Mouse (Mus musculus): ENCODE measurements at regions not wholly inside any gene's neighbourhood (a gene's known extent, or its start where the extent isn't known, plus 50 kb on each side); places are given as distances from the start of the nearest gene placed in this dataset.
"Not testable (repeated sequence)": the region's sequence is repeated elsewhere in the genome, so short reads cannot be mapped to it uniquely, and the experiment has no call there.

DNA sequence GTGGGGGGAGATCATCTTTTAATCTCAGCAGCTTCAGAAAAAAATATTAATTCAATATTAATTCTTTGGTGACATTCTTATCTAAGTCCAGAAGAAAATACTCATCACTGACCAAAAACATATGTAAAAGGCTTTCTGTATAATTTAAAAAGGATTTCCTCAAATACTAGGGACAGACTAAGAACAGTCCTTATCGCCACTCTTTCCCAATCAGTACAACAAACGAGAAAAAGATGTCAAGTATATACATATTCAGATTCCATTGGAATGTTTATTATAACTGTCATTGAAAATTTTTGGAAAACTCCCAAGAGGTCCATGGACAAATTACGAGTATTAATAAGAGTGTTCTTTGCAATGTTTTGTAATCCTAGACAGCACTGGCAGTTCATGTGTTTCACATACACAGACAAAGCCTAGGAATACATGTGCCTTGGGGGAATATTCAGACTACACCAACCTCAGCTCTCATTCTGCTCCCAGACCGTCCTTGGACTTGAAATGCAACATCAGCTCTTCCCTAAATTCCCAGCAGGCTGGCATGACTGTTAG lies 270.4 kb upstream of the Dcbld2 start:
- no peak for DNase-seq (ENCODE audit: low spot score in 2 of 2)

- no peak for DNase-seq (ENCODE audit: low spot score in 2 of 2)
Measured at GRCm38 (mm10) chr16:58146479-58146878, 261.8 kb upstream of the Dcbld2 start.

DNA sequence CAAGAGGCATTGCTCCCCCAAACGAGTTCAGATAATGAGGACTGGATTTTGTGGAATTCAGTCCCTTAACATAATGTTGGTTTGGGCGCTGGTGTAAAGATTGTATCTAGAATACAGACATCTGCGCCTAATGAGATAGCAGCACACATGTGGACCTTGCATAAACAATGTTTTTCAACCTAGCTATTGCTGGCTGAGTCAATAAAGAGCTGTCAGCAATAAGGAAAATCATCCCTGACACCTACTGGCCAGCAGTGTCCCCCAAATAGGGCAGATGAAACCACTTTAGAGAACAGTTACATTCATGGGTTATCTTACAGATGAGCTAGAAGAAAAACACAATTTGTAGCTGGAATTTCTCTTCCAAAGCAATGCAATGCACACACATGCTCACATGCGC lies 252.7 kb upstream of the Dcbld2 start:
- no peak for DNase-seq (ENCODE audit: low spot score in 2 of 2)

- no peak for DNase-seq (ENCODE audit: low spot score in 2 of 2)
Measured at GRCm38 (mm10) chr16:58178744-58179401, 229.4 kb upstream of the Dcbld2 start.

- DNase-seq (ENCODE audit: low spot score in 2 of 2) = not testable (repeated sequence)
Measured at GRCm38 (mm10) chr16:58179981-58180380, 228.3 kb upstream of the Dcbld2 start.

- no peak for DNase-seq (ENCODE audit: low spot score in 2 of 2)
Measured at GRCm38 (mm10) chr16:58194619-58195497, 213.4 kb upstream of the Dcbld2 start.

- no peak for DNase-seq (ENCODE audit: low spot score in 2 of 2)
Measured at GRCm38 (mm10) chr16:58211872-58212271, 196.4 kb upstream of the Dcbld2 start.

DNA sequence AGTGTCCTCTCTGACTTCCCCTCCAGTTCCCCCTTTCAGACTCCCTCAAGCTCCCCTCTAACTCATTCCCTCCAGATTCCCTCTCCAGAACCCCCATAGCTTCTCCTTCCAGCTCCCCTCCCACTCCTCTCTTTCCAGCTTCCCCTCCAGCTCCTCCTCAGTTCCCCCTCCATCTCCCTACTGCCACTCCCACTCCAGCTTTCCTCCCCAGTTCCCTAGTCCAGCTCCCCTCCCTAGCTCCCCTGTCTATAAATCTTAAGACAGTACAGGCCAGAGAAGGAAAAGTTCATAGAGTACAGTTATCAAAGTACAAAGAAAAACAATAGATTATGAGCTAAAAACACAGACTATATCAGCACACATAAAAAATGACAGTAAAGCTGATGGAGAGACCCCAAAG lies 173.6 kb upstream of the Dcbld2 start:
- DNase-seq (ENCODE audit: low spot score in 2 of 2) = no peak

DNA sequence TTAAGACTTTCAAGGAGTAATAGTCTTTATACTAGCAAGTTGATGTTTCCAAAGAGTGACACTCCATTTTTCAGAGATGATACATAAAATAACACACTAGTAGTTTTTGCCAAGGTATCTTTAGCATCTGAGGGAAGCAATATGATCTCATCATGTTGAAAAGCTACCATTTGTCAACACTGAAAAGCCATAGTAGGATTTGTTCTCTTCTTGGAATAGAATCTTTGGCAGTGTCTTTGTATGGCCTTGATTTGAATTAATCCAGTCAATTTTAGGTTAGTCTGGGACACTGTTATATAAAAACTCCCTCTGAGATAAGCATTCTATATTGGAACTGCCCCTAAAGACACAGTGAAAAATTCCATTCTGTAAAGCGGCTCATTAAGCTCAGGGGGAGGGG lies 171.4 kb upstream of the Dcbld2 start:
- no peak for DNase-seq (ENCODE audit: low spot score in 2 of 2)

DNA sequence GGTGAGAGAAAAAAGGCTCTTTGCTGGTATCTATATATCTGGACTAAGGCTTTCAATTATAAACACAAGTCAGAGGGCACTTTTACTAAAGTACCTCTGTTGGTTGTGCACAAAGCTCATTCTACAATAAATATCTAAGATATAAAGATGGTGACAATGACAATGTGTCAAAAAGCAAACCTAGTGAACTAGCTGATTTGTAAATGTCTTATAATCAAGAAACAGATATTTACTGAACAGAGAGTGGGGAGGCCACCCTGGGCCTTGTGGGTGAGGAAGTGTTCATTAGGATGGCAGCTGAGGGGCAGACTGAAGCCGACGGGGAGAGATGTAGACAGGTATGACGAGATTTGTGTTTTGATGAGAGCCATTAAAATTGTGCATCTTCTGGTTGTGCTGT lies 132.0 kb upstream of the Dcbld2 start:
- DNase-seq (ENCODE audit: low spot score in 2 of 2) = no peak

- DNase-seq (ENCODE audit: low spot score in 2 of 2) = no peak
Measured at GRCm38 (mm10) chr16:58281474-58281873, 126.8 kb upstream of the Dcbld2 start.

DNA sequence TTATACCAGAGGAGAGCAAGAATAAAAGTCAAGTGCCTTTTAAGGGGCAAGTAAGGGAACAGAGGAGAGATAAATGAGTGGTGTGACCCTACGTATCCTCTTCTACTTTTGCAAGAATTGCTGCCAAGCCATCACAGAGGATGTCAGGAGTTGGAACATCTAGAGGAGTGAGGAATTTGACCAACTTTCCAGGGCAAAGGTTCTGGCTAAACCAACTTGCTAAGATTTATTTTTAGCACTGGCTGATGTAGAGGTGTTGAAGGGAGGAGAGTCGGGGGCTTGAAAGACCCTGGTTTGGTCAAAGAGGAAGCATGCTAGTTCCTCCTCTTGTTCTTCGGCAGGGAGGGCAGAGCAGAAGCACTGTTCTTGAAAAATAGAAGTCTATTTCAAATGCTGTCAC lies 113.8 kb upstream of the Dcbld2 start:
- DNase-seq (ENCODE audit: low spot score in 2 of 2) = no peak

DNA sequence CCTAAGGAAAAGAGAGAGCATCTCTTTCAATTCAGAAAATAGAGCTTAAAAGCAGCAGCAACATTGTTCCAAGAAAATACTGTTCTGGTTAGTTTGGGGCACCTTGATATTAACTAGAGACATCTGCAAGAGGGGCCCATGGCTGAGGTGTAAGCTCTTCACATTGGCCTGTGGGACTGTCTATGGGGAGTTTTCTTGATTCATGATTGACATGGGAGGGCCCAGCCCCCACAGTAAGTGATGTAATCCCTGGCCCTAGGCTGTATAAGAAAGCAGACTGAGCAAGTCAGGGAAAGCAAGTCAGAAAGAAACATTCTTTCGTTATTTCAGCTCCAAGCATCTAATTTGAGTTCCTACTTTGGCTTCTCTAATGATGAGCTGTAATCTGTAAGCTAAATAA lies 113.1 kb upstream of the Dcbld2 start:
- no peak for DNase-seq (ENCODE audit: low spot score in 2 of 2)

GRCm38 (mm10) chr16:58299495-58299894 lies 108.7 kb upstream of the Dcbld2 start:
- peak in 1 of 2 experiments; percentile 12 for DNase-seq (ENCODE audit: low spot score in 2 of 2)

GRCm38 (mm10) chr16:58300098-58300497 lies 108.1 kb upstream of the Dcbld2 start:
- no peak for DNase-seq (ENCODE audit: low spot score in 2 of 2)

- no peak for DNase-seq (ENCODE audit: low spot score in 2 of 2)
Measured at GRCm38 (mm10) chr16:58303555-58303954, 104.7 kb upstream of the Dcbld2 start.

- no peak for DNase-seq (ENCODE audit: low spot score in 2 of 2)
Measured at GRCm38 (mm10) chr16:58316889-58317455, 91.3 kb upstream of the Dcbld2 start.

DNA sequence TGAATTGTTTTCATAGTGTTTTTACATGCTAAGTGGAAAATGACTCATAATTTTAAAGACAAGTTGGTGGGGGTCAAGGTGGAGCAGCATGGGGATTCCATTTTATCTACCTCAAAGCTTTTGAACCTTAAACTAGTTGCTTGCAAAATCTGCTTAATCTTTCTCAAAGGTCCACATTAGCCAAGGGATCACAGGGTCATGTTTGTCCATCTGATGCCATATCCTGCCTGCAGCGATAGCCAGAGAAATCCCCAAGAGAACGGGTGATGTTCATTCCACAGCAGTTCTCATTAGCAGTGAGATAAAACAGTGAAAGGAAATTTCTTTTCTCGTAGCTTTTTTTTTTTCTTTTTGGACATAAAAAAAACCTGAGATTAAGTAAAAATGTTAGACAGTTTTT lies 77.2 kb upstream of the Dcbld2 start:
- DNase-seq (ENCODE audit: low spot score in 2 of 2) = no peak

- DNase-seq (ENCODE audit: low spot score in 2 of 2) = no peak
Measured at GRCm38 (mm10) chr16:58343921-58344320, 64.3 kb upstream of the Dcbld2 start.

- DNase-seq (ENCODE audit: low spot score in 2 of 2) = no peak
Measured at GRCm38 (mm10) chr16:58349354-58349753, 58.9 kb upstream of the Dcbld2 start.

DNA sequence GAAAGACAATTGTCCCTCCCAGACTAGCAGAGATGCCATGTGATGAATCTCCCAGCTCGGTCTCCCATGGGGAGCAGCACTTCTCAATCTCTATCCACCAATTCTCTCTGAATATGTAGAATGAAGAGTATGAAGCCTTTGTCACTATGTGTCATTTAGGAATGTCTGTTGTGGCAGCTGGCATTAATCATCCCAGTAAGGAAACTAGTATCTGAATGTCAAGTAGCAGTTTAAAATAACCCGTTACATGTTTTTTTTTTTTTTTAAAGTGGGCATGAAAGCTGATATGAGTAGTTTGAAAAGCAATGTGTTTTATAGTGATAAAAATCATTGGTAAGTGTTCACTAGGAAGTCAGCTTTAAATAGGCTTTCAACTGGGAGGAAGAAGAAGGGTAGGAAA lies 58.4 kb upstream of the Dcbld2 start:
- DNase-seq (ENCODE audit: low spot score in 2 of 2) = no peak

DNA sequence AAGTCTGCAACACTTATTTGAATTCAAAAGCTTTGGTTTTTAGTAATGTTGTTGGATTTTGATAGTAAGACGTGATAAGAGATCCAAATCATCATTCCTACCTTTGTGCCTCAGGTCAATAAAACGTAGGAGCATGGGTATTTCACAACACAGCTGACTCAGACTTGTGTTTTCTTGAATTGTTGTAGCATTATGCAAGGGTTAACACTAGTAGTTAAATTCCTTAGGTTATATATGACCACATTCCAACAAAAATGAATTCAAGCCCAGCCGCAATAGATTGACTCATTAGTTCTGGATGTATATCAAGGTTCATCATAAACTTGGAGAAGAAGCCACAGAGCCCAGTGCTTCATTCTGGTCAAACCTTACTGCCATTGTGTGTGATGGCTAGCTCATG lies 56.1 kb upstream of the Dcbld2 start:
- DNase-seq (ENCODE audit: low spot score in 2 of 2) = no peak

DNA sequence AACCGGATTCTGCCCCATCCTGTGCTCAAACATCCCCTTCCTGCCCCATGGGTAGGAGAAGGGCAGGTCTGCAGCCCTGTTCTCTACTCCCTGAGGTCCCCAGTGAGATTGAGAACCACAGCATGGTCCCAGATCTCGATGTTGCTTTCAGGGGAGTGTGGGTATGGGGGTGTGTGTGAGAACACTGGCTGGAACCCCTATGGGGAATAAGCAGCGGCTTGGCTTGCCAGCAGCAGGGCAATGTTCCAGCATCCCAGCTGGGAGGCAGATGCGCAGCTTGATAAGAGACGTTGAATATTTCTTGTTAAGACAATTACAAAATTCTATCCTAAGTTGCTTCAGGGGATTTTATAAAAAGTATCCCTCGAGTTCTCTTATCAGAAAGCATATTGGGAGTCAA lies 53.7 kb upstream of the Dcbld2 start:
- DNase-seq (ENCODE audit: low spot score in 2 of 2) = no peak

Measured in spleen, postnatal 14 days (tissue).